Mouse (Mus musculus) left cerebral cortex, adult 18-20 months (tissue): ENCODE results near the gene Hcar2. TPM values are rescaled to one million over a fixed set of nuclear protein-coding genes. Genes with fewer than 3 reads are reported as not detected.

ENCODE experiments used
- DNase-seq, 2 experiments: peaks; one replicate each; pipeline ENCODE4 v3.0.0; 2021 to 2022; ENCODE audit warnings: low spot score in 2 of 2, mixed read lengths in 1 of 2
- total RNA-seq, 2 experiments: library from RNA; stranded (reverse); gene quantifications; 2 replicates each; pipeline ENCODE4 v1.2.3; 2021

The Hcar2 gene
- total RNA-seq, 2 experiments from 2014 or later: not detected

GRCm38 (mm10) chr5:123862374-123863350 lies 2.6 kb downstream of the Hcar2 start:
- DNase-seq: no peak

- DNase-seq: no peak
These were observed 6.5 kb downstream of the Hcar2 start for GRCm38 (mm10) chr5:123858798-123859197.

GRCm38 (mm10) chr5:123854511-123854910 lies 10.8 kb downstream of the Hcar2 start:
- DNase-seq: no peak

GRCm38 (mm10) chr5:123853877-123854504 lies 11.3 kb downstream of the Hcar2 start:
- no peak for DNase-seq

GRCm38 (mm10) chr5:123851398-123851797 lies 13.9 kb downstream of the Hcar2 start:
- DNase-seq: no peak

- DNase-seq: no peak
These were observed 21.0 kb downstream of the Hcar2 start for GRCm38 (mm10) chr5:123844316-123844715.

- no peak for DNase-seq
These were observed 21.5 kb downstream of the Hcar2 start for GRCm38 (mm10) chr5:123843816-123844215.

- no peak for DNase-seq
These were observed 22.4 kb downstream of the Hcar2 start for GRCm38 (mm10) chr5:123842935-123843282.

- DNase-seq: no peak
These were observed 22.9 kb downstream of the Hcar2 start for GRCm38 (mm10) chr5:123842221-123842934.

GRCm38 (mm10) chr5:123837371-123837770 lies 27.9 kb downstream of the Hcar2 start:
- no peak for DNase-seq

GRCm38 (mm10) chr5:123834836-123835235 lies 30.5 kb downstream of the Hcar2 start:
- no peak for DNase-seq

- no peak for DNase-seq
These were observed 33.0 kb downstream of the Hcar2 start for GRCm38 (mm10) chr5:123832309-123832708.

- no peak for DNase-seq
These were observed 37.6 kb downstream of the Hcar2 start for GRCm38 (mm10) chr5:123827659-123828091.

GRCm38 (mm10) chr5:123822706-123823105 lies 42.6 kb downstream of the Hcar2 start:
- DNase-seq: no peak

GRCm38 (mm10) chr5:123821264-123821571 lies 44.1 kb downstream of the Hcar2 start:
- no peak for DNase-seq

GRCm38 (mm10) chr5:123820501-123821263 lies 44.6 kb downstream of the Hcar2 start:
- DNase-seq: no peak

GRCm38 (mm10) chr5:123818941-123819577 lies 46.2 kb downstream of the Hcar2 start:
- DNase-seq: peak; percentile 61 to 78

GRCm38 (mm10) chr5:123816891-123817290 lies 48.4 kb downstream of the Hcar2 start:
- DNase-seq: no peak
